Mouse (Mus musculus) bone marrow, adult 2 months (tissue): ENCODE data around the gene Ddx19a.

Source experiments
- CTCF ChIP-seq: fragments of 200-500 bp; IDR thresholded peaks from 2 replicates; pipeline ENCODE4 v1.5.1; 2011; ENCODE audit warnings: low read length, control low read depth; ENCODE audit not compliant: control insufficient read depth, insufficient read depth
- POLR2A ChIP-seq: fragments of 200-500 bp; IDR thresholded peaks from 2 replicates; pipeline ENCODE4 v1.6.1; 2011; ENCODE audit warnings: low read depth, mild to moderate bottlenecking, control low read depth, low read length, borderline replicate concordance; ENCODE audit not compliant: control insufficient read depth

DNA sequence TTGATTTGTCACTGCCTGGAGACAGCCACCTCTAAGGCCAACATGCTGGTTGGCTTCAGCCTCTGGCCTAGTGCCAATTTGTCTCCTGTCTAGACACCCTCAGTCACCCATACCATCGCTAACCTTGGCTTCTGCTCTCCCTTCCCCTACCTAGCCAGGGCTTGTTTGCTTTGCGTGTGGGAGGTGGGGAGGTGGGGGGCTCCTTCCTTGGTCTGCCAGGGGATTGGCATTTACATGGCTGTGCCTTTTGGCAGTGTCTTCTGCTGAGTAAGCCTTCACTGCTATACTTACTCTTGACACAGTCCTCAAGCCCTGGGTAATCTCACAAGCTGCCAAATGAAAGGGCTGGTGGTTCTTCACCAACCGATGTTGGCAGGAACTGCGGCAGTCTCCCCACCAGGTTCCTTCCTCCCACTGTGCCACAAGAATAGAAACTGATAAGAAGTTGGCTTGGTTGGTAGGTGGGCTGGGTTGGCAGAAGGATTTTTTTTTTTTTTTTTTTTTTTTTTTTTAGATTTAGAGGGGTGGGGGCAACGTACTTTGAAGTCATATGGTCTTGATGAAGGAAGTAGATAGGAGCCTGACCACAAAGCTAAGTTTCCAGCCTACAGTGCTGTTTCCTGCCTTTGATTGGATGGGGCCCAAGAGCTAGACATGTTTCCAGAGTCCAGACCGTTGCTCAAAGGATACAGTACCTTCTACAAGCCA lies 58.6 kb downstream of the Ddx19a start:
- TF ChIP-seq CTCF (no peak), POLR2A (no peak)
